Mouse (Mus musculus): ENCODE measurements around the gene Apod.

The Apod gene

DNA sequence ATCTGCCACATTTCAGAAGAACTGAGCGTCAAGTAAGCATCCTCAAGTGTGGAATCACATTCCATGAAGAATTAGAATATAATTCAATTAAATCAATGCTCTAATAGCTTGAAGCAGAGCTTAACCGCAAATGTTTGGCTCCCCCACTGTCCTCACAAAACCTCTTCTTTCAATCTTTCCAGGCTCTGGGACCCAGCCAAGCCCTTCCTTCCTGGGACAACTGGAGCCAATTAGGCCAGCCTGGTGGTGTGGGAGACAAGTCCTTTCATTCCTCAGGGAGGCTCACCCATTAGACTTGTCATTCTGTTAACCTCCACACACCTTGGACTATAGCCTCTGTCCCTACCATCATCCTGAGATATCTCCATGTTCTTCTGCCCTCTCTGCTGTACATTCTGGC lies 32.6 kb downstream of the Apod start:
- DNase-seq (ENCODE audit: low read depth, low spot score), result no peak

DNA sequence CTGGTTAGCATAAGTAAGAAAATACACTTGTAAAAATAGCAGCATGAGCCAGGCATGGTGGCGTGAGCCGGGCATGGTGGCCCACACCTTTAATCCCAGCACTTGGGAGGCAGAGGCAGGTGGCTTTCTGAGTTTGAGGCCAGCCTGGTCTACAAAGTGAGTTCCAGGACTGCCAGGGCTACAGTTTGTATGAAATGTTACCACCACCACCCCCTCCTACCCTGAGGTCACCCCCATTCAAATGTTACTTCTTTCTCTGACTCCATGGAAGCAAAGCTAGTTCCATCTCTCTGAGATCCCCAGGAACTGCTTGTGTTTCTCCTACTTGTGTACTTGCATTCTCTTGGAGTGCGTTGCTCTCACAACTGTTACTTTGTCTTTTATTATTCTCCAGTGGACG lies 34.4 kb downstream of the Apod start:
- DNase-seq (ENCODE audit: low read depth, low spot score), result no peak

DNA sequence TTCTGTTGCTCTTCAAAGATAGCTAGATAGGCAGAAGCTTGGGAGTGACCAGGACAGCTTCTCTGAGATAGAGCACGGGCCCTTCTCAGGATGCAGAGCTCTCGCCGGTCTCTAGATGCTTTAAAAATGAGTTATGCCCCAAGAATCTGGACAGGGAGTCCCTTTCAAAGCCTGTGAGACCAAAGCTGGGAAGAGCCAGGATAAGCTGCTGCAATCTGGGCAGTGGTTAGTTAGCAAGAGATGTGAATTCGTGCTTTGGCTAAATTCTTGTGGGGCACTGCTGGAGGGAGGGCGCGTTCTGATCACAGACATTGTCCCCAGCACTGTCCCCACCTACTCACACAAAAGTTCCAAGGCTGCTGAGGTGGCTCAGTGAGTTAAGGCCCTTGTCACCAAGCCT lies 36.0 kb downstream of the Apod start:
- no peak for DNase-seq (ENCODE audit: low read depth, low spot score)

DNA sequence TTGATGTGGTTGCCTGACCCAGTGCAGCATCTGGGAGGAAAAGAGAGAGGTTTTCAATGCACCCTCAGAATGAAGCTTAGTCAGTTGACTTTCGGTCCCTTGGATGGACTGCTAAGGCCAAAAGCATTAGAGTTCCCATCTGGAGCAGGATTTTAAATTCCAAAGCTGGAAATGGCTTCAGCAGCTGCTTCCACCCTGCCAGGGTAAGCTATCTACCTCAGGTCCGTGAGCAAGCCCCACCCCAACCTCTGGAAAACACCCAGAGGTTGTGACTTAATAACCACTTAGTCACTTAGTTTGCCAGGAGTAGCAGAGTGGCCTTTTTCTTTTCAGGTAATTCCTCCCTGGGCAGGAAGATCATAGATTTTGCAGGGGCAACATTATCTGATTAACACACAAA lies 36.5 kb downstream of the Apod start:
- DNase-seq (ENCODE audit: low read depth, low spot score), result no peak

DNA sequence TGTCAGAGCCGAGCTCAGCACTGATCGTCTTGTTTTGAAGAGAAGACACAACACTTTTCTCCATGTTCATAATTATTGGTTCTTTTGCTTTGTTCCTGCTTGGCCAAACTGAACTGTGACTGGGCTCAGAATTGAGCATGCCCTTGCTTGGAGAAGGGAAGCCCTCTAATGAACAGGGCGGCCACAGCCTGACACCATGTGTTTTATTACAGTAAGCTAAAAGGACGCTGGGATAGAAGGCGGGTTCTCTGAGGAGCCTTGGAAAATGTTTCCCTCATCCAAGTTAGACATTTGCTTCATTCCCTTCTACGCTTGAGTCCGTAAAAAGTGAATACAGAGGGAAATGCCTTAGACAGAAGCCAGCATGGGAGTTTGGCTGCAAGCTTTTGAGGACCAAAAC lies 37.6 kb downstream of the Apod start:
- no peak for DNase-seq (ENCODE audit: low read depth, low spot score)

DNA sequence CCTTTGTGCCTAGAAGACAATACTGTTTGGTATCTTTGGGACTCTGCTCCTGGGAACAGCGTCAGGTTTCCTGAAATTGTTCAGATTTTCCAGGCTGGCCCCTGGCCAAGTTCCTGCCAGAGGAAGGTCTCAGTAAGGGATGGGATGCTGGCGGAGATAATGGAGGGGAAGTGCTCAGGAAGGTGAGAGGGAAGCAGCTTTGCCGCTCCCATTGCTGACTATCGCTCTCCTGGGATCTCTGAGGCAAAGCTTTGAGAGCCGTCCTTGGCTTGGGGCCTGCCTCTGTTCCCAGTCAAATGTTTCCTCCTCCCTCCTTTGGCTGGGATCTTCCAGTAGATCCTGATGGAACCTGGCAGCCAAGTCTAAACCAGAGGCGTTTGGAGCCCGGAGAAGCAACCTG lies 38.1 kb downstream of the Apod start:
- DNase-seq (ENCODE audit: low read depth, low spot score), result no peak

DNA sequence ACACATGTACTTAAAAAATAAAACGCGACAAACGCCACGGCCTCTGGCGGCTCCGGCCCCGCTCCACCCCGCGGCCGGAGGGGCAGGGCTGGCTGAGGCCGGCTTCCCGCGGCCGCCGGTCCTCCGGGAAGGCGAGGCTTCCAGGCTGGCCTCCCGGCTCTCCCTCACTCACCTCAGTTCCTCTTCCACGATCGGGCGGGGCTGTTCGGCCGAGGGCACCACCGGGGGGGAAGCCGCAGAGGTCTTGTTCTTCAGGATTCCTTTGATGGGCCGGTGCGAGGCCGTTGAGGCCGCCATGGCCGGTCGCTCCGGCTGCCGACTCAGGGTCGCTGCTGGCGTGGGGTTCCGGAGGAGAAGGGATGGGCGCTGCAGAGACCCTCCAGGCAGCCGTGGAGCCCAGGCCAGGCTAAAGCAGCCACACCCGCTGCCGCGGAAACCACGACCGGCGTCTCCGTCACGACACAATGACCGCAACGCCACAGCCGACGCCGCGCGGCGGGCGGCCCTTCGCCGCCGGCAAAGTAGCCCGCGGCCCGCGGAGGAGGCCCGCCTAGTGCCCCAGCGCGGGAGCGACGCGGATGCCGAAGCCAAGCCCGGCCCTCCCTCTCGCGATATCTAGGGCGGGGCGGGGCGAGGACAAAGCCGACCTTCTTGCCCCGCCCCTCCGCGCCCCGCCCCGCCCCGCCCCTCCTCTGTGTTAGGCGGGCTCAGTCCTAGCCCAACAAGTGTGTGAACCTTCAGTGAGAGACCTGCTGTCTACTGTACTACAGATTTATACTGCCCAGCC lies 39.7 kb downstream of the Apod start, which contains the start of gene Ppp1r2:
TSS of gene Ppp1r2 (minus strand) at position 604 of the 787 bp plus-strand sequence.
- DNase-seq (ENCODE audit: low read depth, low spot score), result peak; percentile 87

DNA sequence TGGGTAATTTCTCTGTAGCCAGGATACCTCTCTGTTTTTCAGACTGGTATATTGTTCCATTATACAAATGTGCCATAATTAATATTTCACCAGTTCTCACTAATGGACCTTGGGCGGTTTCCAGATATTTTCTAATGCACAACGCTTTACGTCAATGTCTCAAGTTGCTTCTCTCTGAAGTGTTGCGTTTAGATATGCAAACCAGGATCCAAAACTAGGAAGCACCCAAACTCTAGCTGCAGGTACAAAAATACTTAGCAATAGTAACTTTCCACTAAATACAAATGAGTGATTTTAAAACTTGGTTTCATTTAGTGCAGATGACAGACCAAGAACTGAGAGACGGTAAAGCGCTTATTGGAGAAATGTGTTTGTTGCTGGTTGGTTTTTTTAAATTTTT lies 40.5 kb downstream of the Apod start:
- no peak for DNase-seq (ENCODE audit: low read depth, low spot score)

DNA sequence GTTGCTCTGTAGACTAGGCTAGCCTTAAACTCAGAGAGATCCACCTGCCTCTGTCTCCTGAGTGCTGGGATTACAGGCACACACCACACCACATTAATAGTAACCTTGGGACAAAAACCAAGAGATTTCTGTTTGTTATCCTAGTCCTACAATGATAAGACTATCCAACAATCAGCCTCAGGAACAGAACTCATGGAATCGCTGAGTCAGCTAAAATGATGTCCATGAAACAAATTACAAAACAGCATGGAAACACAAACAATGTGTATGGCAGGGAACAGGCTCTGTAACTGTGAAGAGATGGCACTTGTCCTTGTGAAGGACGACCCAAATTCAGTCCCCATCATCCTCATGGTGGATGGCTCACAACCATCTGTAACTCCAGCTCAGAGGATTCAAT lies 47.9 kb downstream of the Apod start:
- no peak for DNase-seq (ENCODE audit: low read depth, low spot score)

DNA sequence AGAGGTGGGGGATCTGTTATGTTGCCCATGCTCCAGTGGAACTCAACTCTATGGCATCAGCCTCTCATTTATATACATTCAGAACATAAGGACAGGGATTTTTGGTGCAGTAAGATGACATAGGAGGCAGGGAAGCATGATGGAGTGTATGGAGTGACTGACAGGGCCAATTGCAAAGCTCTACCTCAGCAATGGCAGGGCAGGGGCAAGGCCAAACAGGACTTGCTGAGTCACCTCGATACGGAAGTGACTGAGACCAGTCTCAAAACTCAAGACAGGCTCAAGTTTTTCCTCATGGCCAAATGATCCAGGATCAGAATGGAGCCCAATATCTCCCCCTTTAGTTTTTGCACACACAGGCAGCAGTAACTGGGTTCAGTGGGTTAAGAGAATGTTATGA lies 58.5 kb downstream of the Apod start:
- no peak for DNase-seq (ENCODE audit: low read depth, low spot score)

DNA sequence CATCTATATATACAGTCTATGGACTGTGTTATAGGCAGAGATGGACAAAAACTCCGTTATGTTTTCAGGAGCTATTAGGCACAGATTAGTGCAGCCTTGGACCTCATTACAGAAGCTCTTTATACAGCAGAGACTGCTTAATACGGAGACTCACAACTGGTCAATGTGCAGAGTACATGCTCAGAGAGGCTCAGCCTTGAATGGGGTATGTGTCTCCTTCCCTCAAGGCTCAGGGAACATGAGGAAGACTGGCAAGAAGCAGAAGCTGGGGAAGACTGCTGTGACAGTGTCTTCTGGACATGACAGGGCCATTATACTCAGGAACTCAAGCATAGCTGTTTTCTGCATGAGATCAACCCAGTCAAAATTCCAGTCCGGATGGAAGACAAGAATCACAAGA lies 58.9 kb downstream of the Apod start:
- no peak for DNase-seq (ENCODE audit: low read depth, low spot score)

DNA sequence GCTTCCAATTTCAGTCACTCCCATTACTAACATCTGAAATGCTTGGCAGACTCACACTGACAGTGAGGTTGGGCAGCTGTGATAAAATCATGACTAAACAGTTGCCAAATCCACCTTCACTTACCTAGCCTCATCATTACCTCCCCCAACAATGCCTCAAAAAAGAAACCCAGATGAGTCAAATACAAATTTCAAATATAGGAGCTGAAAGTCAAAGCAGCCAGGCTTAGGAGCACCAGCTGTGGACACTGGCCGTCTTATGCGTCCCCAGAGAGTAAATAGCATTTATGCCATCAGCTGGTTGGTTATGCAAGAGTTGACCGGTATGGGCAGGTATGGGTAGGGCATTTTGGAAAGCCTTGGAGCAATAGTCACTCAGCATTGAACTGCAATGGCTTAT lies 65.2 kb downstream of the Apod start:
- no peak for DNase-seq (ENCODE audit: low read depth, low spot score)

DNA sequence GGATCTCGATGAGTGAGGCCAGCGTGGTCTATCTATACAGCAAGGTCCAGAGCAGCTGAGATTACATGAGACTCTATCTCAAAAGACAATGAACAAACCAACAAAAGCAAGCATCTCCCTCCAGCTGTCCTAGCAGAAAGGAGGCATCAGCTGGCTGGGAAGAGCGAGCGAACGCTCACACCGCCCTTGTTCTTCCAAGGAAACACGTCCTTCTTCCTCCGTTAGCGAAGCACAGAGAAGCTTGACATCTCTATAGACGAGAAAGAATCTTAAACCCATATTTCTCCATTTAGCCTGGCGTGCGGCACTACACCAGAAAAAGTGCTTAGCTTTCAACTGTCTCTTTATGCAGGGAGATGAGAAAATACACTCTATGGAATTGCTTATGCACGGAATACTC lies 65.9 kb downstream of the Apod start:
- DNase-seq (ENCODE audit: low read depth, low spot score), result no peak

DNA sequence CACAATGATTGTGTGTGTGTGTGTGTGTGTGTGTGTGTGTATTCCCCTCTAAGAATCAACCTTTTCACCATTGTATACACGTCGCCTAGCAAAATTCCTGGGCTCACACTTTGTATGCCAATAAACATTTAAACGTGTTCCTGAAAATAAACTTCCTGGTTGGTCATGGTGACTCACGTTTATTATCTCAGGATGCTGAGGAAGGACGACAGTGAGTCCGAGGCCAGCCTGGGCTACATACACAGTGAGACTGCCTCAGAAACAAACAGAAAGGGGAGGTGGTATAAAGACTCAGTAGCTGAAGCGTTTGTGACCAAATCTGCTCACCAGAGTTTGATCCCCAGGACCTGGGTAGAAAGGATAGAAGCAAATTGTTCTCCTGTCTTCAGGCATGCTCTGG lies 67.2 kb downstream of the Apod start:
- DNase-seq (ENCODE audit: low read depth, low spot score), result no peak

Measured in embryo, embryonic 11.5 days (tissue).